8 mouse cellular contexts compared by ENCODE assay signal in genomic region chr11:103134221-103134620, GRCm38 (mm10). TPM values are rescaled to one million over a fixed set of nuclear protein-coding genes. Genes with fewer than 3 reads are reported as not detected.
DNase-seq lines count a peak whose midpoint lies in the region; ATAC-seq and TF ChIP-seq lines count a peak whose summit lies in the region.

No protein-coding gene starts in this region.

- TF ChIP-seq CTCF in MEL (IDR thresholded peaks at IDR 0.05 in 2 of 3, conservative IDR thresholded peaks at IDR 0.05 in 1 of 3; ENCODE audit: control insufficient read depth in 1 of 3, insufficient read depth in 1 of 3, low read depth in 2 of 3, low read length in 3 of 3, poor library complexity in 1 of 3, severe bottlenecking in 1 of 3) = no peak

- peak overlapping the region; percentile 53 for H3K4me2 ChIP-seq in hindbrain, embryonic 13.5 days
- no peak overlapping the region for H3K4me2 ChIP-seq in hindbrain, embryonic 12.5 days (replicated peaks)
- H3K4me2 ChIP-seq in embryonic facial prominence, embryonic 14.5 days (ENCODE audit: low read depth, low read length) = peak overlapping the region; percentile 69
- H3K4me2 ChIP-seq in liver, embryonic 15.5 days = peak overlapping the region; percentile 78

- TF ChIP-seq RAD21 in MEL (IDR thresholded peaks at IDR 0.05; ENCODE audit: low read depth, low read length) = no peak

- H3K9me3 ChIP-seq in hindbrain, embryonic 13.5 days = no peaks in the 10 kb centered on the region
- no peaks in the 10 kb centered on the region for H3K9me3 ChIP-seq in hindbrain, embryonic 12.5 days (replicated peaks)
- H3K9me3 ChIP-seq in MEL (replicated peaks; ENCODE audit: insufficient read depth, low read length) = no peaks in the 10 kb centered on the region
- no peaks in the 10 kb centered on the region for H3K9me3 ChIP-seq in embryonic facial prominence, embryonic 14.5 days (ENCODE audit: control insufficient read depth, low read length)
- H3K9me3 ChIP-seq in liver, embryonic 15.5 days (replicated peaks) = no peaks in the 10 kb centered on the region

- DNase-seq in MEL (ENCODE audit: low read depth, low spot score) = peak; percentile 66
- no peak for DNase-seq in embryonic facial prominence, embryonic 14.5 days (ENCODE audit: low spot score)
- no peak for DNase-seq in frontal cortex, postnatal 25 days (ENCODE audit: low spot score in 2 of 2)
- no peak for DNase-seq in spleen, postnatal 14 days (ENCODE audit: low spot score in 2 of 2)
- no peak for DNase-seq in layer of hippocampus, adult 18-20 months (ENCODE audit: low spot score in 2 of 2)

- 0 out of 2 replicates have a peak overlapping the region, but pooled peaks have one; percentile 33 for H3K4me3 ChIP-seq in hindbrain, embryonic 13.5 days
- H3K4me3 ChIP-seq in hindbrain, embryonic 12.5 days = no peak overlapping the region
- peak overlapping the region; percentile 52 to 58; a peak in 3 of 4 replicates for H3K4me3 ChIP-seq in MEL (ENCODE audit: control insufficient read depth in 1 of 2, insufficient read depth in 1 of 2, low read depth in 2 of 2, low read length in 2 of 2)
- no peak overlapping the region; the same call in 1 of the 2 replicates for H3K4me3 ChIP-seq in embryonic facial prominence, embryonic 14.5 days (ENCODE audit: low read depth, low read length)
- H3K4me3 ChIP-seq in liver, embryonic 15.5 days (replicated peaks) = peak overlapping the region; percentile 97; the same call in 1 of the 2 replicates

- H3K4me1 ChIP-seq in hindbrain, embryonic 13.5 days (replicated peaks) = peaks cover 48% of the 10 kb centered on the region
- peaks cover 38% of the 10 kb centered on the region for H3K4me1 ChIP-seq in hindbrain, embryonic 12.5 days
- peaks cover 22 to 30% of the 10 kb centered on the region in 2 experiments for H3K4me1 ChIP-seq in MEL (ENCODE audit: control insufficient read depth in 1 of 2, insufficient read depth in 2 of 2, low read length in 2 of 2)
- H3K4me1 ChIP-seq in embryonic facial prominence, embryonic 14.5 days (ENCODE audit: control insufficient read depth, insufficient read depth, low read length) = peaks cover 26% of the 10 kb centered on the region
- peaks cover 61% of the 10 kb centered on the region for H3K4me1 ChIP-seq in liver, embryonic 15.5 days (replicated peaks)

- H3K36me3 ChIP-seq in hindbrain, embryonic 13.5 days = peaks cover 11% of the 10 kb centered on the region
- 0 out of 2 replicates have a peak, but pooled peaks cover 6% of the 10 kb centered on the region for H3K36me3 ChIP-seq in hindbrain, embryonic 12.5 days
- peaks cover 0 to 43% of the 10 kb centered on the region in 2 experiments; a peak in 2 of 4 replicates for H3K36me3 ChIP-seq in MEL (ENCODE audit: control insufficient read depth in 1 of 2, insufficient read depth in 2 of 2, low read length in 2 of 2)
- peaks cover 16% of the 10 kb centered on the region; the same call in 1 of the 2 replicates for H3K36me3 ChIP-seq in embryonic facial prominence, embryonic 14.5 days (ENCODE audit: control insufficient read depth, insufficient read depth, low read length)
- H3K36me3 ChIP-seq in liver, embryonic 15.5 days (replicated peaks) = peaks cover 14% of the 10 kb centered on the region

- peak overlapping the region; percentile 80; the same call in 1 of the 2 replicates for H3K27ac ChIP-seq in hindbrain, embryonic 13.5 days
- no peak overlapping the region for H3K27ac ChIP-seq in hindbrain, embryonic 12.5 days
- H3K27ac ChIP-seq in MEL (ENCODE audit: control insufficient read depth, low read depth, low read length) = peak overlapping the region; percentile 63
- H3K27ac ChIP-seq in embryonic facial prominence, embryonic 14.5 days (replicated peaks; ENCODE audit: low read depth, low read length) = peak overlapping the region; percentile 87; the same call in 1 of the 2 replicates
- H3K27ac ChIP-seq in liver, embryonic 15.5 days (replicated peaks) = peak overlapping the region; percentile 96

- no peak; a peak in 1 of 4 replicates for TF ChIP-seq EP300 in MEL (IDR thresholded peaks at IDR 0.05; ENCODE audit: low read depth in 1 of 2, low read length in 2 of 2)

- H3K79me2 ChIP-seq in MEL (ENCODE audit: control insufficient read depth, insufficient read depth, low read length, poor library complexity) = peaks cover 20% of the 10 kb centered on the region

- no peaks in the 10 kb centered on the region for H3K27me3 ChIP-seq in hindbrain, embryonic 13.5 days
- H3K27me3 ChIP-seq in hindbrain, embryonic 12.5 days = no peaks in the 10 kb centered on the region
- no peaks in the 10 kb centered on the region for H3K27me3 ChIP-seq in MEL (ENCODE audit: control insufficient read depth in 1 of 2, insufficient read depth in 2 of 2, low read length in 2 of 2)
- H3K27me3 ChIP-seq in embryonic facial prominence, embryonic 14.5 days (replicated peaks; ENCODE audit: control insufficient read depth, insufficient read depth, low read length) = no peaks in the 10 kb centered on the region
- H3K27me3 ChIP-seq in liver, embryonic 15.5 days = no peaks in the 10 kb centered on the region

- ATAC-seq in hindbrain, embryonic 13.5 days (ENCODE audit: low FRiP score) = no peak
- no peak for ATAC-seq in hindbrain, embryonic 12.5 days (ENCODE audit: low FRiP score)
- no peak for ATAC-seq in embryonic facial prominence, embryonic 14.5 days (ENCODE audit: low read depth)
- ATAC-seq in liver, embryonic 15.5 days (ENCODE audit: insufficient read depth) = no peak

- 75% methylated on average over 3 of the region's 3 CpGs for WGBS in hindbrain, embryonic 13.5 days
- WGBS in hindbrain, embryonic 12.5 days = 80% methylated on average over 3 of the region's 3 CpGs
- WGBS in embryonic facial prominence, embryonic 14.5 days = 67% methylated on average over 3 of the region's 3 CpGs
- 57% methylated on average over 3 of the region's 3 CpGs for WGBS in liver, embryonic 15.5 days (ENCODE audit: insufficient replicate concordance)

- TF ChIP-seq POLR2A in MEL (IDR thresholded peaks at IDR 0.05; ENCODE audit: control insufficient read depth in 1 of 2, insufficient read depth in 1 of 2, low read depth in 1 of 2, low read length in 2 of 2, poor library complexity in 1 of 2) = no peak

- H3K9ac ChIP-seq in hindbrain, embryonic 13.5 days = peak overlapping the region; percentile 68; the same call in 1 of the 2 replicates
- H3K9ac ChIP-seq in hindbrain, embryonic 12.5 days = no peak overlapping the region
- peak overlapping the region; percentile 71 for H3K9ac ChIP-seq in MEL (ENCODE audit: control insufficient read depth, low read depth, low read length, poor library complexity, severe bottlenecking)
- H3K9ac ChIP-seq in embryonic facial prominence, embryonic 14.5 days (ENCODE audit: low read depth, low read length) = 0 out of 2 replicates have a peak overlapping the region, but pooled peaks have one; percentile 66
- peak overlapping the region; percentile 71; the same call in 1 of the 2 replicates for H3K9ac ChIP-seq in liver, embryonic 15.5 days

RNA-seq across cellular contexts. Expression of gene Hexim2, which starts 2.0 kb away (rescaled TPM):
- 21.3 and 22.3 TPM in 2 replicates for polyA plus RNA-seq in hindbrain, embryonic 13.5 days (2015; fragmentation: Nextera tagmentation; extraction: Ambion mirVana)
- polyA plus RNA-seq in hindbrain, embryonic 12.5 days (2016; fragmentation: Nextera tagmentation; extraction: Ambion mirVana) = 12.0 and 12.9 TPM in 2 replicates
- total RNA-seq in MEL (2012; rRNA removed) = 12.3 and 17.2 TPM in 2 replicates
- 10 to 100 TPM in 1 of 2 experiments, not detected in 1; 12.5 TPM for polyA plus RNA-seq in MEL (2012; ENCODE audit: insufficient read depth in 1 of 2, insufficient read length in 2 of 2, low read depth in 1 of 2, low replicate concordance in 2 of 2, missing spikeins in 1 of 2)
- 6.8 and 9.5 TPM in 2 replicates for polyA plus RNA-seq in embryonic facial prominence, embryonic 14.5 days (2014; fragmentation: Nextera tagmentation; extraction: Ambion mirVana)
- polyA plus RNA-seq in liver, embryonic 15.5 days (2015; fragmentation: Nextera tagmentation; extraction: Ambion mirVana) = 4.2 and 4.7 TPM in 2 replicates
- 10 to 100 TPM; 11.2 to 12.5 TPM for total RNA-seq in layer of hippocampus, adult 18-20 months (2021)

RNA-seq across cellular contexts. Expression of gene Hexim1, which starts 18.2 kb away (rescaled TPM):
- 3.6 and 4.3 TPM in 2 replicates for polyA plus RNA-seq in hindbrain, embryonic 13.5 days (2015; fragmentation: Nextera tagmentation; extraction: Ambion mirVana)
- 3.8 and 4.0 TPM in 2 replicates for polyA plus RNA-seq in hindbrain, embryonic 12.5 days (2016; fragmentation: Nextera tagmentation; extraction: Ambion mirVana)
- 17.3 and 18.4 TPM in 2 replicates for total RNA-seq in MEL (2012; rRNA removed)
- polyA plus RNA-seq in MEL (2012; ENCODE audit: insufficient read depth in 1 of 2, insufficient read length in 2 of 2, low read depth in 1 of 2, low replicate concordance in 2 of 2, missing spikeins in 1 of 2) = 10 to 100 TPM in 1 of 2 experiments, not detected in 1; 25.4 TPM
- polyA plus RNA-seq in embryonic facial prominence, embryonic 14.5 days (2014; fragmentation: Nextera tagmentation; extraction: Ambion mirVana) = 7.3 and 8.9 TPM in 2 replicates
- 1.8 and 1.9 TPM in 2 replicates for polyA plus RNA-seq in liver, embryonic 15.5 days (2015; fragmentation: Nextera tagmentation; extraction: Ambion mirVana)
- 10 to 100 TPM; 53.7 to 57.3 TPM for total RNA-seq in layer of hippocampus, adult 18-20 months (2021)

RNA-seq across cellular contexts. Expression of gene Acbd4, which starts 32.7 kb away (rescaled TPM):
- 7.3 and 9.0 TPM in 2 replicates for polyA plus RNA-seq in hindbrain, embryonic 13.5 days (2015; fragmentation: Nextera tagmentation; extraction: Ambion mirVana)
- 7.0 and 8.3 TPM in 2 replicates for polyA plus RNA-seq in hindbrain, embryonic 12.5 days (2016; fragmentation: Nextera tagmentation; extraction: Ambion mirVana)
- 15.2 and 16.6 TPM in 2 replicates for total RNA-seq in MEL (2012; rRNA removed)
- 10 to 100 TPM in 1 of 2 experiments, not detected in 1; 18.3 TPM for polyA plus RNA-seq in MEL (2012; ENCODE audit: insufficient read depth in 1 of 2, insufficient read length in 2 of 2, low read depth in 1 of 2, low replicate concordance in 2 of 2, missing spikeins in 1 of 2)
- polyA plus RNA-seq in embryonic facial prominence, embryonic 14.5 days (2014; fragmentation: Nextera tagmentation; extraction: Ambion mirVana) = 15.0 and 21.4 TPM in 2 replicates
- polyA plus RNA-seq in liver, embryonic 15.5 days (2015; fragmentation: Nextera tagmentation; extraction: Ambion mirVana) = 60.6 and 60.9 TPM in 2 replicates
- 10 to 100 TPM; 75.1 to 90.2 TPM for total RNA-seq in layer of hippocampus, adult 18-20 months (2021)

RNA-seq across cellular contexts. Expression of gene Plcd3, which starts 32.8 kb away (rescaled TPM):
- polyA plus RNA-seq in hindbrain, embryonic 13.5 days (2015; fragmentation: Nextera tagmentation; extraction: Ambion mirVana) = 1.5 and 1.9 TPM in 2 replicates
- 1.6 and 1.7 TPM in 2 replicates for polyA plus RNA-seq in hindbrain, embryonic 12.5 days (2016; fragmentation: Nextera tagmentation; extraction: Ambion mirVana)
- 1.7 and 2.0 TPM in 2 replicates for total RNA-seq in MEL (2012; rRNA removed)
- polyA plus RNA-seq in MEL (2012; ENCODE audit: insufficient read depth in 1 of 2, insufficient read length in 2 of 2, low read depth in 1 of 2, low replicate concordance in 2 of 2, missing spikeins in 1 of 2) = 1 to 10 TPM in 1 of 2 experiments, not detected in 1; 2.6 TPM
- polyA plus RNA-seq in embryonic facial prominence, embryonic 14.5 days (2014; fragmentation: Nextera tagmentation; extraction: Ambion mirVana) = 3.0 and 3.2 TPM in 2 replicates
- 0.31 and 0.45 TPM in 2 replicates for polyA plus RNA-seq in liver, embryonic 15.5 days (2015; fragmentation: Nextera tagmentation; extraction: Ambion mirVana)
- 10 to 100 TPM; 11.0 TPM for total RNA-seq in layer of hippocampus, adult 18-20 months (2021)

RNA-seq across cellular contexts. Expression of gene Fmnl1, which starts 36.7 kb away (rescaled TPM):
- 3.1 and 3.3 TPM in 2 replicates for polyA plus RNA-seq in hindbrain, embryonic 13.5 days (2015; fragmentation: Nextera tagmentation; extraction: Ambion mirVana)
- 1.4 and 1.6 TPM in 2 replicates for polyA plus RNA-seq in hindbrain, embryonic 12.5 days (2016; fragmentation: Nextera tagmentation; extraction: Ambion mirVana)
- total RNA-seq in MEL (2012; rRNA removed) = 1.4 and 1.7 TPM in 2 replicates
- 10 to 100 TPM in 1 of 2 experiments, not detected in 1; 17.2 TPM for polyA plus RNA-seq in MEL (2012; ENCODE audit: insufficient read depth in 1 of 2, insufficient read length in 2 of 2, low read depth in 1 of 2, low replicate concordance in 2 of 2, missing spikeins in 1 of 2)
- 3.3 and 3.5 TPM in 2 replicates for polyA plus RNA-seq in embryonic facial prominence, embryonic 14.5 days (2014; fragmentation: Nextera tagmentation; extraction: Ambion mirVana)
- polyA plus RNA-seq in liver, embryonic 15.5 days (2015; fragmentation: Nextera tagmentation; extraction: Ambion mirVana) = 5.7 and 6.2 TPM in 2 replicates
- total RNA-seq in layer of hippocampus, adult 18-20 months (2021) = 100 to 1,000 TPM; 132 to 148 TPM

Comparison
In these comparisons a context has a peak if more than half of its experiments do, and no peak if none do; other contexts are left out.
1. H3K4me3 ChIP-seq: peak in hindbrain, embryonic 13.5 days (single experiment), MEL (2 of 2) and liver, embryonic 15.5 days (single experiment); none in hindbrain, embryonic 12.5 days (single experiment) and embryonic facial prominence, embryonic 14.5 days (single experiment).